Mouse (Mus musculus): Measurements from ENCODE around the gene Higd1c. TPM values are rescaled to one million over a fixed set of nuclear protein-coding genes. Genes with fewer than 3 reads are reported as not detected.

Higd1c gene
- polyA plus RNA-seq, 1 experiment, result not detected

- Histone ChIP-seq H3K4me1 (ENCODE audit: control insufficient read depth, insufficient read depth, low read length) (peaks cover 2% of the 10 kb centered on the region), H3K9me3 (replicated peaks; ENCODE audit: control insufficient read depth, insufficient read depth, low read length, poor library complexity, severe bottlenecking) (no peaks in the 10 kb centered on the region), H3K27me3 (ENCODE audit: control insufficient read depth, insufficient read depth, low read length, poor library complexity, severe bottlenecking) (no peaks in the 10 kb centered on the region), H3K4me3 (ENCODE audit: low read depth, low read length) (no peak overlapping the region), H3K9ac (ENCODE audit: low read depth, poor library complexity, severe bottlenecking) (no peak overlapping the region), H3K27ac (ENCODE audit: insufficient read depth, low read length) (no peak overlapping the region), H3K36me3 (ENCODE audit: control insufficient read depth, insufficient read depth, low read length, poor library complexity, severe bottlenecking) (no peaks in the 10 kb centered on the region)
- TF ChIP-seq EP300 (IDR thresholded peaks at IDR 0.05; ENCODE audit: insufficient read depth, low read depth, low read length), result no peak
- TF ChIP-seq CTCF (IDR thresholded peaks at IDR 0.05; ENCODE audit: low read depth, low read length), result no peak
- no peak for TF ChIP-seq POLR2A (IDR thresholded peaks at IDR 0.05; ENCODE audit: insufficient read depth, low read length)
Measured at GRCm38 (mm10) chr15:100413306-100413705, 49.0 kb downstream of the Higd1c start.

- Histone ChIP-seq H3K9me3 (replicated peaks; ENCODE audit: control insufficient read depth, insufficient read depth, low read length, poor library complexity, severe bottlenecking) (no peaks in the 10 kb centered on the region), H3K4me1 (ENCODE audit: control insufficient read depth, insufficient read depth, low read length) (peaks cover 2% of the 10 kb centered on the region), H3K4me3 (ENCODE audit: low read depth, low read length) (no peak overlapping the region), H3K27me3 (ENCODE audit: control insufficient read depth, insufficient read depth, low read length, poor library complexity, severe bottlenecking) (no peaks in the 10 kb centered on the region), H3K9ac (ENCODE audit: low read depth, poor library complexity, severe bottlenecking) (no peak overlapping the region), H3K36me3 (ENCODE audit: control insufficient read depth, insufficient read depth, low read length, poor library complexity, severe bottlenecking) (no peaks in the 10 kb centered on the region), H3K27ac (ENCODE audit: insufficient read depth, low read length) (no peak overlapping the region)
- TF ChIP-seq POLR2A (IDR thresholded peaks at IDR 0.05; ENCODE audit: insufficient read depth, low read length), result no peak
- no peak for TF ChIP-seq CTCF (IDR thresholded peaks at IDR 0.05; ENCODE audit: low read depth, low read length)
- no peak for TF ChIP-seq EP300 (IDR thresholded peaks at IDR 0.05; ENCODE audit: insufficient read depth, low read depth, low read length)
Measured at GRCm38 (mm10) chr15:100414011-100414410, 49.7 kb downstream of the Higd1c start.

GRCm38 (mm10) chr15:100414942-100415341 lies 50.6 kb downstream of the Higd1c start:
- Histone ChIP-seq H3K9ac (ENCODE audit: low read depth, poor library complexity, severe bottlenecking) (no peak overlapping the region), H3K4me3 (ENCODE audit: low read depth, low read length) (no peak overlapping the region), H3K27ac (ENCODE audit: insufficient read depth, low read length) (no peak overlapping the region), H3K36me3 (ENCODE audit: control insufficient read depth, insufficient read depth, low read length, poor library complexity, severe bottlenecking) (no peaks in the 10 kb centered on the region), H3K27me3 (ENCODE audit: control insufficient read depth, insufficient read depth, low read length, poor library complexity, severe bottlenecking) (no peaks in the 10 kb centered on the region), H3K4me1 (ENCODE audit: control insufficient read depth, insufficient read depth, low read length) (peaks cover 2% of the 10 kb centered on the region), H3K9me3 (replicated peaks; ENCODE audit: control insufficient read depth, insufficient read depth, low read length, poor library complexity, severe bottlenecking) (no peaks in the 10 kb centered on the region)
- TF ChIP-seq EP300 (IDR thresholded peaks at IDR 0.05; ENCODE audit: insufficient read depth, low read depth, low read length) (no peak), POLR2A (IDR thresholded peaks at IDR 0.05; ENCODE audit: insufficient read depth, low read length) (no peak), CTCF (IDR thresholded peaks at IDR 0.05; ENCODE audit: low read depth, low read length) (no peak)

- no peak overlapping the region for H3K27ac ChIP-seq (ENCODE audit: insufficient read depth, low read length)
- no peaks in the 10 kb centered on the region for H3K9me3 ChIP-seq (replicated peaks; ENCODE audit: control insufficient read depth, insufficient read depth, low read length, poor library complexity, severe bottlenecking)
- H3K4me1 ChIP-seq (ENCODE audit: control insufficient read depth, insufficient read depth, low read length), result peaks cover 2% of the 10 kb centered on the region
- no peak for TF ChIP-seq EP300 (IDR thresholded peaks at IDR 0.05; ENCODE audit: insufficient read depth, low read depth, low read length)
- no peaks in the 10 kb centered on the region for H3K27me3 ChIP-seq (ENCODE audit: control insufficient read depth, insufficient read depth, low read length, poor library complexity, severe bottlenecking)
- H3K36me3 ChIP-seq (ENCODE audit: control insufficient read depth, insufficient read depth, low read length, poor library complexity, severe bottlenecking), result no peaks in the 10 kb centered on the region
- no peak overlapping the region for H3K9ac ChIP-seq (ENCODE audit: low read depth, poor library complexity, severe bottlenecking)
- no peak overlapping the region for H3K4me3 ChIP-seq (ENCODE audit: low read depth, low read length)
Measured at GRCm38 (mm10) chr15:100415684-100416083, 51.3 kb downstream of the Higd1c start.

GRCm38 (mm10) chr15:100417854-100418450 lies 53.6 kb downstream of the Higd1c start:
- no peak for TF ChIP-seq EP300 (IDR thresholded peaks at IDR 0.05; ENCODE audit: insufficient read depth, low read depth, low read length)
- no peak for TF ChIP-seq CTCF (IDR thresholded peaks at IDR 0.05; ENCODE audit: low read depth, low read length)
- TF ChIP-seq POLR2A (IDR thresholded peaks at IDR 0.05; ENCODE audit: insufficient read depth, low read length), result no peak
- Histone ChIP-seq H3K4me1 (ENCODE audit: control insufficient read depth, insufficient read depth, low read length) (peaks cover 2% of the 10 kb centered on the region), H3K27ac (ENCODE audit: insufficient read depth, low read length) (no peak overlapping the region), H3K9me3 (replicated peaks; ENCODE audit: control insufficient read depth, insufficient read depth, low read length, poor library complexity, severe bottlenecking) (no peaks in the 10 kb centered on the region), H3K36me3 (ENCODE audit: control insufficient read depth, insufficient read depth, low read length, poor library complexity, severe bottlenecking) (no peaks in the 10 kb centered on the region), H3K27me3 (ENCODE audit: control insufficient read depth, insufficient read depth, low read length, poor library complexity, severe bottlenecking) (no peaks in the 10 kb centered on the region), H3K9ac (ENCODE audit: low read depth, poor library complexity, severe bottlenecking) (no peak overlapping the region), H3K4me3 (ENCODE audit: low read depth, low read length) (no peak overlapping the region)

- no peaks in the 10 kb centered on the region for H3K9me3 ChIP-seq (replicated peaks; ENCODE audit: control insufficient read depth, insufficient read depth, low read length, poor library complexity, severe bottlenecking)
- TF ChIP-seq POLR2A (IDR thresholded peaks at IDR 0.05; ENCODE audit: insufficient read depth, low read length) (no peak), CTCF (IDR thresholded peaks at IDR 0.05; ENCODE audit: low read depth, low read length) (no peak), EP300 (IDR thresholded peaks at IDR 0.05; ENCODE audit: insufficient read depth, low read depth, low read length) (no peak)
- H3K4me3 ChIP-seq (ENCODE audit: low read depth, low read length), result no peak overlapping the region
- no peaks in the 10 kb centered on the region for H3K27me3 ChIP-seq (ENCODE audit: control insufficient read depth, insufficient read depth, low read length, poor library complexity, severe bottlenecking)
- no peak overlapping the region for H3K27ac ChIP-seq (ENCODE audit: insufficient read depth, low read length)
- no peaks in the 10 kb centered on the region for H3K4me1 ChIP-seq (ENCODE audit: control insufficient read depth, insufficient read depth, low read length)
- no peaks in the 10 kb centered on the region for H3K36me3 ChIP-seq (ENCODE audit: control insufficient read depth, insufficient read depth, low read length, poor library complexity, severe bottlenecking)
- H3K9ac ChIP-seq (ENCODE audit: low read depth, poor library complexity, severe bottlenecking), result no peak overlapping the region
Measured at GRCm38 (mm10) chr15:100419311-100419710, 55.0 kb downstream of the Higd1c start.

All from ES-Bruce4 (cell line).